8 mouse cellular contexts compared by ENCODE assay signal in genomic region chr19:8850402-8850901, GRCm38 (mm10). TPM values are rescaled to one million over a fixed set of nuclear protein-coding genes. Genes with fewer than 3 reads are reported as not detected.
DNase-seq lines count a peak whose midpoint lies in the region; ATAC-seq lines count a peak whose summit lies in the region.
"Had no signal": no experiment of that assay in that cellular context is flagged by ENCODE, and none has a peak within 500 bp of the region (broad histone marks: within the 10 kb centered on the region; RNA-seq: fewer than 3 reads in every experiment).

Lrrn4cl (plus strand) TSS chr19:8850768.

- intact Hi-C loops in heart, postnatal 25 days (cut with DNase I), result no loop called here

- H3K4me2 ChIP-seq in embryonic facial prominence, embryonic 15.5 days (replicated peaks), result peak within 1 kb of the TSS; percentile 15; the same call in 1 of the 2 replicates
- H3K4me2 ChIP-seq in midbrain, embryonic 11.5 days, result no peak within 1 kb of the TSS

- no peak within 1 kb of the TSS for H3K9ac ChIP-seq in embryonic facial prominence, embryonic 15.5 days
- H3K9ac ChIP-seq in midbrain, embryonic 11.5 days (ENCODE audit: low read length), result no peak within 1 kb of the TSS

- no peaks in the 10 kb centered on the region for H3K9me3 ChIP-seq in embryonic facial prominence, embryonic 15.5 days (replicated peaks)
- H3K9me3 ChIP-seq in midbrain, embryonic 11.5 days (ENCODE audit: control insufficient read depth, low read length), result no peaks in the 10 kb centered on the region

- H3K36me3 ChIP-seq in embryonic facial prominence, embryonic 15.5 days, result peaks cover 28% of the 10 kb centered on the region
- peaks cover 15% of the 10 kb centered on the region for H3K36me3 ChIP-seq in midbrain, embryonic 11.5 days (ENCODE audit: control insufficient read depth, insufficient read depth, low read length)

- WGBS in embryonic facial prominence, embryonic 15.5 days, result 6% methylated on average over 7 of the region's 7 CpGs
- 47% methylated on average over 7 of the region's 7 CpGs for WGBS in midbrain, embryonic 11.5 days

- H3K4me1 ChIP-seq in embryonic facial prominence, embryonic 15.5 days, result peaks cover 11% of the 10 kb centered on the region
- H3K4me1 ChIP-seq in midbrain, embryonic 11.5 days (ENCODE audit: control insufficient read depth, insufficient read depth, low read length), result no peaks in the 10 kb centered on the region

- no peak within 1 kb of the TSS for H3K4me3 ChIP-seq in embryonic facial prominence, embryonic 15.5 days (replicated peaks)
- H3K4me3 ChIP-seq in midbrain, embryonic 11.5 days (ENCODE audit: low read depth, low read length), result no peak within 1 kb of the TSS
- H3K4me3 ChIP-seq: erythroblast, embryonic 14.5 days had no signal

- peak within 1 kb of the TSS; percentile 49 for H3K27ac ChIP-seq in embryonic facial prominence, embryonic 15.5 days (replicated peaks)
- H3K27ac ChIP-seq in midbrain, embryonic 11.5 days (ENCODE audit: low read depth, low read length), result no peak within 1 kb of the TSS

- H3K27me3 ChIP-seq in embryonic facial prominence, embryonic 15.5 days, result no peaks in the 10 kb centered on the region
- no peaks in the 10 kb centered on the region for H3K27me3 ChIP-seq in midbrain, embryonic 11.5 days (ENCODE audit: control insufficient read depth, insufficient read depth, low read length)

- DNase-seq in 3134 (ENCODE audit: extremely low read depth, insufficient read length, low spot score), result peak; percentile 73
- DNase-seq in 3T3-L1 (ENCODE audit: low read depth, low spot score), result peak; percentile 99
- DNase-seq in heart, postnatal 25 days (ENCODE audit: low spot score), result peak; percentile 44
- DNase-seq in midbrain, embryonic 11.5 days (ENCODE audit: low spot score, missing footprints), result no peak
- DNase-seq in c-Kit-positive CD71-positive TER-119-positive erythroid progenitor cells, embryonic 14.5 days (ENCODE audit: low spot score), result no peak

- peak; percentile 74 for ATAC-seq in embryonic facial prominence, embryonic 15.5 days (ENCODE audit: insufficient number of reproducible peaks, low FRiP score, low TSS enrichment, low read depth)
- ATAC-seq in midbrain, embryonic 11.5 days (ENCODE audit: low FRiP score), result peak; percentile 48; the same call in 1 of the 2 replicates
- ATAC-seq in megakaryocyte, adult 5-6 weeks (ENCODE audit: poor library complexity, severe bottlenecking), result no peak

RNA-seq across cellular contexts. Expression of gene Lrrn4cl, which starts in this region (rescaled TPM):
- 2.0 and 3.5 TPM in 2 replicates for polyA plus RNA-seq in embryonic facial prominence, embryonic 15.5 days (2015; fragmentation: Nextera tagmentation; extraction: Ambion mirVana)
- total RNA-seq in heart, postnatal 25 days (2021), result 1 to 10 TPM; 3.3 to 4.9 TPM
- polyA plus RNA-seq in midbrain, embryonic 11.5 days (2014; fragmentation: Nextera tagmentation; extraction: Ambion mirVana), result 0.18 and 0.30 TPM in 2 replicates
- 0.16 and 0.55 TPM in 2 replicates for total RNA-seq in megakaryocyte, adult 5-6 weeks (2015)
- total RNA-seq in megakaryocyte, adult 5-6 weeks (2017), result 0.12 TPM in 1 of 2 replicates, not detected in the other
- polyA plus RNA-seq: erythroblast, embryonic 14.5 days had no signal

Comparison
In these comparisons a context has a peak if more than half of its experiments do, and no peak if none do; other contexts are left out.
1. Peak in ATAC-seq in midbrain, embryonic 11.5 days; RNA of the gene not detected or under 1 TPM.
2. DNase-seq: peak in 3134 (single experiment), 3T3-L1 (single experiment) and heart, postnatal 25 days (single experiment); none in midbrain, embryonic 11.5 days (single experiment) and c-Kit-positive CD71-positive TER-119-positive erythroid progenitor cells, embryonic 14.5 days (single experiment).